Mouse (Mus musculus) embryonic facial prominence, embryonic 14.5 days (tissue): ENCODE data around the gene Fga. TPM values are rescaled to one million over a fixed set of nuclear protein-coding genes. Genes with fewer than 3 reads are reported as not detected.

Experiments used
- ATAC-seq: fragments of 200-750 bp; cut with Nextera tagmentation; 2 replicates; pipeline ENCODE4 v1.8.0; 2017; ENCODE audit warnings: low read depth, moderate number of reproducible peaks, moderate TSS enrichment
- DNase-seq: peaks from one replicate; pipeline ENCODE4 v3.0.0-alpha.2; 2015; ENCODE audit warnings: low spot score
- H3K27ac ChIP-seq: fragments of 300-500 bp; sonication (generic); replicated peaks from 2 replicates; pipeline ENCODE4 v1.5.1; 2014; ENCODE audit warnings: low read depth, mild to moderate bottlenecking, low read length, moderate library complexity
- H3K27me3 ChIP-seq: fragments of 300-500 bp; sonication (generic); replicated peaks from 2 replicates; pipeline ENCODE4 v1.6.1; 2014; ENCODE audit warnings: low read length; ENCODE audit not compliant: control insufficient read depth, insufficient read depth
- H3K36me3 ChIP-seq: fragments of 300-500 bp; sonication (generic); 2 replicates; pipeline ENCODE4 v1.6.1; 2014; ENCODE audit warnings: low read length, mixed read lengths; ENCODE audit not compliant: control insufficient read depth, insufficient read depth
- H3K4me1 ChIP-seq: fragments of 300-500 bp; sonication (generic); 2 replicates; pipeline ENCODE4 v1.6.1; 2014; ENCODE audit warnings: antibody characterized with exemption, low read length; ENCODE audit not compliant: control insufficient read depth, insufficient read depth
- H3K4me2 ChIP-seq: fragments of 300-500 bp; sonication (generic); 2 replicates; pipeline ENCODE4 v1.6.1; 2014; ENCODE audit warnings: low read depth, mild to moderate bottlenecking, low read length, moderate library complexity, mixed read lengths
- H3K4me3 ChIP-seq: fragments of 300-500 bp; sonication (generic); 2 replicates; pipeline ENCODE4 v1.5.1; 2014; ENCODE audit warnings: low read depth, mild to moderate bottlenecking, low read length
- H3K9ac ChIP-seq: fragments of 300-500 bp; sonication (generic); 2 replicates; pipeline ENCODE4 v1.6.1; 2014; ENCODE audit warnings: low read depth, mild to moderate bottlenecking, low read length, moderate library complexity, mixed read lengths
- H3K9me3 ChIP-seq: fragments of 300-500 bp; sonication (generic); 2 replicates; pipeline ENCODE4 v1.6.1; 2016; ENCODE audit warnings: low read length; ENCODE audit not compliant: control insufficient read depth
- whole genome bisulfite sequencing: fragments of 180-500 bp; shearing (Covaris S2); extraction: QIAGEN DNeasy Blood & Tissue Kit; methylation state at CpG from one replicate; pipeline ENCODE4 v1.1.7; 2014; 5-methylcytosine and 5-hydroxymethylcytosine counted together
- polyA plus RNA-seq: library from polyadenylated mRNA; unstranded; fragments of >200 nt; fragmentation: Nextera tagmentation; extraction: Ambion mirVana; gene quantifications from 2 replicates; pipeline ENCODE4 v1.2.1, GENCODE M21; 2014

Gene Fga
- polyA plus RNA-seq, 1 experiment from 2014 or later, result not detected

GRCm38 (mm10) chr3:83033801-83034200, 7.9 kb downstream of the Fga start:
- 74% methylated on average over 8 of the region's 8 CpGs for WGBS
- Histone ChIP-seq H3K27me3 (peaks cover 3% of the 10 kb centered on the region; the same call in 1 of the 2 replicates), H3K4me3 (no peak overlapping the region), H3K4me2 (no peak overlapping the region), H3K9me3 (no peaks in the 10 kb centered on the region), H3K36me3 (no peaks in the 10 kb centered on the region), H3K9ac (no peak overlapping the region), H3K4me1 (no peaks in the 10 kb centered on the region), H3K27ac (no peak overlapping the region)
- no peak for DNase-seq
- ATAC-seq, result no peak

- no peaks in the 10 kb centered on the region for H3K9me3 ChIP-seq
- H3K4me2 ChIP-seq, result no peak overlapping the region
- no peaks in the 10 kb centered on the region for H3K27me3 ChIP-seq
- no peak overlapping the region for H3K27ac ChIP-seq
- DNase-seq (no peak), ATAC-seq (no peak)
- no peak overlapping the region for H3K9ac ChIP-seq
- H3K4me1 ChIP-seq, result no peaks in the 10 kb centered on the region
- H3K36me3 ChIP-seq, result no peaks in the 10 kb centered on the region
- no peak overlapping the region for H3K4me3 ChIP-seq
- 70% methylated on average over 2 of the region's 2 CpGs for WGBS
Measured at GRCm38 (mm10) chr3:83038865-83039264, 13.0 kb downstream of the Fga start.

GRCm38 (mm10) chr3:83039666-83040065, 13.8 kb downstream of the Fga start:
- DNase-seq (no peak), ATAC-seq (no peak)
- WGBS, result 71% methylated on average over 4 of the region's 4 CpGs

GRCm38 (mm10) chr3:83042451-83042850, 16.6 kb downstream of the Fga start:
- WGBS, result 89% methylated on average over 5 of the region's 5 CpGs
- no peaks in the 10 kb centered on the region for H3K36me3 ChIP-seq

More at GRCm38 (mm10) chr3:83039666-83040065, 13.8 kb downstream of the Fga start:
- Histone ChIP-seq H3K9me3 (no peaks in the 10 kb centered on the region), H3K4me1 (no peaks in the 10 kb centered on the region), H3K4me2 (no peak overlapping the region), H3K27me3 (no peaks in the 10 kb centered on the region), H3K4me3 (no peak overlapping the region), H3K9ac (no peak overlapping the region), H3K36me3 (no peaks in the 10 kb centered on the region), H3K27ac (no peak overlapping the region)

GRCm38 (mm10) chr3:83046649-83047048, 20.8 kb downstream of the Fga start:
- no peaks in the 10 kb centered on the region for H3K27me3 ChIP-seq
- no peak overlapping the region for H3K4me2 ChIP-seq
- no peak overlapping the region for H3K9ac ChIP-seq
- no peaks in the 10 kb centered on the region for H3K4me1 ChIP-seq
- ATAC-seq (no peak), DNase-seq (no peak)
- H3K9me3 ChIP-seq, result no peaks in the 10 kb centered on the region
- 79% methylated on average over 11 of the region's 11 CpGs for WGBS
- no peak overlapping the region for H3K27ac ChIP-seq
- no peaks in the 10 kb centered on the region for H3K36me3 ChIP-seq
- H3K4me3 ChIP-seq, result no peak overlapping the region

More at GRCm38 (mm10) chr3:83042451-83042850, 16.6 kb downstream of the Fga start:
- Histone ChIP-seq H3K4me1 (no peaks in the 10 kb centered on the region), H3K4me2 (no peak overlapping the region), H3K9me3 (no peaks in the 10 kb centered on the region), H3K27me3 (no peaks in the 10 kb centered on the region), H3K9ac (no peak overlapping the region), H3K4me3 (no peak overlapping the region), H3K27ac (no peak overlapping the region)
- ATAC-seq (no peak), DNase-seq (no peak)

GRCm38 (mm10) chr3:83049680-83050079, 23.8 kb downstream of the Fga start, which contains the start of gene Fgb:
Gene Fgb, minus strand, starts transcription at chr3:83049863.
- 87% methylated on average over 8 of the region's 8 CpGs for WGBS
- ATAC-seq, result no peak

GRCm38 (mm10) chr3:83050661-83051060, 24.8 kb downstream of the Fga start:
- no peak overlapping the region for H3K4me2 ChIP-seq
- H3K4me1 ChIP-seq, result no peaks in the 10 kb centered on the region
- H3K9ac ChIP-seq, result no peak overlapping the region
- H3K9me3 ChIP-seq, result no peaks in the 10 kb centered on the region
- H3K36me3 ChIP-seq, result no peaks in the 10 kb centered on the region
- ATAC-seq, result no peak
- 77% methylated on average over 5 of the region's 5 CpGs for WGBS
- no peaks in the 10 kb centered on the region for H3K27me3 ChIP-seq
- H3K4me3 ChIP-seq, result no peak overlapping the region
- DNase-seq, result no peak
- H3K27ac ChIP-seq, result no peak overlapping the region

More at GRCm38 (mm10) chr3:83049680-83050079, 23.8 kb downstream of the Fga start, which contains the start of gene Fgb:
- DNase-seq, result no peak
- Histone ChIP-seq H3K36me3 (no peaks in the 10 kb centered on the region), H3K27me3 (no peaks in the 10 kb centered on the region), H3K4me1 (no peaks in the 10 kb centered on the region), H3K9ac (no peak within 1 kb of the TSS), H3K27ac (no peak within 1 kb of the TSS), H3K4me3 (no peak within 1 kb of the TSS), H3K4me2 (no peak within 1 kb of the TSS), H3K9me3 (no peaks in the 10 kb centered on the region)

- H3K4me2 ChIP-seq, result no peak overlapping the region
- 78% methylated on average over 5 of the region's 5 CpGs for WGBS
- H3K9ac ChIP-seq, result no peak overlapping the region
- ATAC-seq, result no peak
- H3K9me3 ChIP-seq, result no peaks in the 10 kb centered on the region
- H3K27ac ChIP-seq, result no peak overlapping the region
- no peak overlapping the region for H3K4me3 ChIP-seq
- peaks cover 4% of the 10 kb centered on the region; the same call in 1 of the 2 replicates for H3K36me3 ChIP-seq
- no peaks in the 10 kb centered on the region for H3K27me3 ChIP-seq
- no peak for DNase-seq
- H3K4me1 ChIP-seq, result peaks cover 5% of the 10 kb centered on the region
Measured at GRCm38 (mm10) chr3:83052102-83052501, 26.2 kb downstream of the Fga start.

- WGBS, result 93% methylated on average over 7 of the region's 7 CpGs
- Histone ChIP-seq H3K36me3 (peaks cover 14% of the 10 kb centered on the region), H3K4me2 (no peak overlapping the region), H3K9me3 (no peaks in the 10 kb centered on the region), H3K9ac (0 out of 2 replicates have a peak overlapping the region, but pooled peaks have one; percentile 8), H3K27me3 (no peaks in the 10 kb centered on the region), H3K4me3 (no peak overlapping the region), H3K4me1 (peaks cover 5% of the 10 kb centered on the region), H3K27ac (no peak overlapping the region)
- no peak for ATAC-seq
- no peak for DNase-seq
Measured at GRCm38 (mm10) chr3:83053126-83053525, 27.2 kb downstream of the Fga start.
